Mouse (Mus musculus): ENCODE measurements around the gene Cav1. TPM values are rescaled to one million over a fixed set of nuclear protein-coding genes. Genes with fewer than 3 reads are reported as not detected.

Cav1 gene
- 735 and 867 TPM in 2 replicates for polyA plus RNA-seq (2012; ENCODE audit: insufficient read depth, insufficient read length, missing spikeins)

- H3K4me3 ChIP-seq (ENCODE audit: insufficient read depth, low read depth, low read length) = peak within 1 kb of the TSS; percentile 81
- peak within 1 kb of the TSS; percentile 99 for H3K27ac ChIP-seq (replicated peaks; ENCODE audit: low read depth, low read length)
- H3K4me1 ChIP-seq (ENCODE audit: control insufficient read depth, insufficient read depth, insufficient read length, low read length) = no peaks in the 10 kb centered on the region
Measured at GRCm38 (mm10) chr6:17305954-17306601, at the start of gene Cav1. Gene Cav1, plus strand, starts transcription at chr6:17306335.

- Histone ChIP-seq H3K4me1 (ENCODE audit: control insufficient read depth, insufficient read depth, insufficient read length, low read length) (peaks cover 4% of the 10 kb centered on the region; the same call in 1 of the 2 replicates), H3K27ac (replicated peaks; ENCODE audit: low read depth, low read length) (no peak overlapping the region), H3K4me3 (ENCODE audit: insufficient read depth, low read depth, low read length) (no peak overlapping the region)
Measured at GRCm38 (mm10) chr6:17258142-17258541, 48.0 kb upstream of the Cav1 start.

GRCm38 (mm10) chr6:17258911-17259310 is 47.2 kb upstream of the Cav1 start:
- peaks cover 6% of the 10 kb centered on the region; the same call in 1 of the 2 replicates for H3K4me1 ChIP-seq (ENCODE audit: control insufficient read depth, insufficient read depth, insufficient read length, low read length)
- H3K4me3 ChIP-seq (ENCODE audit: insufficient read depth, low read depth, low read length) = no peak overlapping the region
- H3K27ac ChIP-seq (replicated peaks; ENCODE audit: low read depth, low read length) = no peak overlapping the region

- Histone ChIP-seq H3K4me1 (ENCODE audit: control insufficient read depth, insufficient read depth, insufficient read length, low read length) (peaks cover 9% of the 10 kb centered on the region), H3K4me3 (ENCODE audit: insufficient read depth, low read depth, low read length) (no peak overlapping the region), H3K27ac (replicated peaks; ENCODE audit: low read depth, low read length) (no peak overlapping the region)
Measured at GRCm38 (mm10) chr6:17262786-17263185, 43.3 kb upstream of the Cav1 start.

- Histone ChIP-seq H3K4me3 (ENCODE audit: insufficient read depth, low read depth, low read length) (no peak overlapping the region), H3K4me1 (ENCODE audit: control insufficient read depth, insufficient read depth, insufficient read length, low read length) (peaks cover 9% of the 10 kb centered on the region), H3K27ac (replicated peaks; ENCODE audit: low read depth, low read length) (0 out of 2 replicates have a peak overlapping the region, but pooled peaks have one; percentile 30)
Measured at GRCm38 (mm10) chr6:17265043-17265442, 41.1 kb upstream of the Cav1 start.

- Histone ChIP-seq H3K4me1 (ENCODE audit: control insufficient read depth, insufficient read depth, insufficient read length, low read length) (peaks cover 9% of the 10 kb centered on the region), H3K27ac (replicated peaks; ENCODE audit: low read depth, low read length) (peak overlapping the region; percentile 73), H3K4me3 (ENCODE audit: insufficient read depth, low read depth, low read length) (no peak overlapping the region)
Measured at GRCm38 (mm10) chr6:17266466-17266865, 39.7 kb upstream of the Cav1 start.

- peaks cover 10% of the 10 kb centered on the region for H3K4me1 ChIP-seq (ENCODE audit: control insufficient read depth, insufficient read depth, insufficient read length, low read length)
- no peak overlapping the region for H3K27ac ChIP-seq (replicated peaks; ENCODE audit: low read depth, low read length)
- H3K4me3 ChIP-seq (ENCODE audit: insufficient read depth, low read depth, low read length) = no peak overlapping the region
Measured at GRCm38 (mm10) chr6:17278366-17278765, 27.8 kb upstream of the Cav1 start.

GRCm38 (mm10) chr6:17280939-17281756 is 25.0 kb upstream of the Cav1 start, which contains the start of gene Cav2:
Gene Cav2, plus strand, starts transcription at chr6:17281185.
- Histone ChIP-seq H3K27ac (replicated peaks; ENCODE audit: low read depth, low read length) (peak within 1 kb of the TSS; percentile 96), H3K4me1 (ENCODE audit: control insufficient read depth, insufficient read depth, insufficient read length, low read length) (peaks cover 11% of the 10 kb centered on the region), H3K4me3 (ENCODE audit: insufficient read depth, low read depth, low read length) (peak within 1 kb of the TSS; percentile 71)

- Histone ChIP-seq H3K27ac (replicated peaks; ENCODE audit: low read depth, low read length) (peak overlapping the region; percentile 96), H3K4me1 (ENCODE audit: control insufficient read depth, insufficient read depth, insufficient read length, low read length) (peaks cover 13% of the 10 kb centered on the region), H3K4me3 (ENCODE audit: insufficient read depth, low read depth, low read length) (peak overlapping the region; percentile 71)
Measured at GRCm38 (mm10) chr6:17281757-17282092, 24.4 kb upstream of the Cav1 start.

- Histone ChIP-seq H3K4me3 (ENCODE audit: insufficient read depth, low read depth, low read length) (peak overlapping the region; percentile 71), H3K27ac (replicated peaks; ENCODE audit: low read depth, low read length) (peak overlapping the region; percentile 96), H3K4me1 (ENCODE audit: control insufficient read depth, insufficient read depth, insufficient read length, low read length) (peaks cover 15% of the 10 kb centered on the region)
Measured at GRCm38 (mm10) chr6:17282159-17282558, 24.0 kb upstream of the Cav1 start.

GRCm38 (mm10) chr6:17283834-17284233 is 22.3 kb upstream of the Cav1 start:
- H3K4me1 ChIP-seq (ENCODE audit: control insufficient read depth, insufficient read depth, insufficient read length, low read length) = peaks cover 15% of the 10 kb centered on the region
- no peak overlapping the region for H3K4me3 ChIP-seq (ENCODE audit: insufficient read depth, low read depth, low read length)
- no peak overlapping the region for H3K27ac ChIP-seq (replicated peaks; ENCODE audit: low read depth, low read length)

- Histone ChIP-seq H3K4me1 (ENCODE audit: control insufficient read depth, insufficient read depth, insufficient read length, low read length) (peaks cover 14% of the 10 kb centered on the region), H3K4me3 (ENCODE audit: insufficient read depth, low read depth, low read length) (no peak overlapping the region), H3K27ac (replicated peaks; ENCODE audit: low read depth, low read length) (0 out of 2 replicates have a peak overlapping the region, but pooled peaks have one; percentile 44)
Measured at GRCm38 (mm10) chr6:17286381-17286780, 19.8 kb upstream of the Cav1 start.

- no peak overlapping the region for H3K4me3 ChIP-seq (ENCODE audit: insufficient read depth, low read depth, low read length)
- no peaks in the 10 kb centered on the region for H3K4me1 ChIP-seq (ENCODE audit: control insufficient read depth, insufficient read depth, insufficient read length, low read length)
- H3K27ac ChIP-seq (replicated peaks; ENCODE audit: low read depth, low read length) = no peak overlapping the region
Measured at GRCm38 (mm10) chr6:17295116-17295515, 11.0 kb upstream of the Cav1 start.

GRCm38 (mm10) chr6:17306602-17307325 is 629 bp downstream of the Cav1 start:
- 0 out of 2 replicates have a peak, but pooled peaks cover 2% of the 10 kb centered on the region for H3K4me1 ChIP-seq (ENCODE audit: control insufficient read depth, insufficient read depth, insufficient read length, low read length)
- peak overlapping the region; percentile 81 for H3K4me3 ChIP-seq (ENCODE audit: insufficient read depth, low read depth, low read length)
- H3K27ac ChIP-seq (replicated peaks; ENCODE audit: low read depth, low read length) = peak overlapping the region; percentile 99
